Mouse (Mus musculus) c-Kit-positive CD71-positive TER-119-negative erythroid progenitor cells, embryonic 14.5 days (primary cell): ENCODE results near the gene Bcl2.

Experiments used
- DNase-seq: peaks from one replicate; pipeline ENCODE4 v3.0.0-alpha.2; 2013; ENCODE audit warnings: low read depth

Bcl2 gene

GRCm38 (mm10) chr1:106586761-106587160, 127.3 kb downstream of the Bcl2 start:
- no peak for DNase-seq

DNA sequence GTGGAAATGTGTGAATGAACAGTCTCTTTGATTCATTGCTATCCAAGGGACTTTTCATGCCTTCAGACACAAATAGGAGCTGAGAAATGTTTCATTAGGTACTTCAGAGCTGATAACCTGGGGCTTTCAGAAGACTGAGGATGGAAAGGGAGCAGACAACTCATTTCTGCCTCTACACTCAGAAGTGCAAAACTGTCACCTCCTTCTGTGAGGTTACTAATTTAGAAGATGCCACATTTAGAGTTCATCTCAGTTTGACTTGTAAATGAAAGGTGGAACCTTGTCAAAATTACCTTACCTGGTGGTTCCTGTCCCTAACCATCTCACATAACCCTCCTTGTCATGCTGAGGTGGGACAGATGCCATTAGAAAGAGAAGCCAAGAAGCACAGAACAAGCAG, 128.7 kb downstream of the Bcl2 start:
- DNase-seq, result no peak

GRCm38 (mm10) chr1:106584824-106585223, 129.2 kb downstream of the Bcl2 start:
- no peak for DNase-seq

DNA sequence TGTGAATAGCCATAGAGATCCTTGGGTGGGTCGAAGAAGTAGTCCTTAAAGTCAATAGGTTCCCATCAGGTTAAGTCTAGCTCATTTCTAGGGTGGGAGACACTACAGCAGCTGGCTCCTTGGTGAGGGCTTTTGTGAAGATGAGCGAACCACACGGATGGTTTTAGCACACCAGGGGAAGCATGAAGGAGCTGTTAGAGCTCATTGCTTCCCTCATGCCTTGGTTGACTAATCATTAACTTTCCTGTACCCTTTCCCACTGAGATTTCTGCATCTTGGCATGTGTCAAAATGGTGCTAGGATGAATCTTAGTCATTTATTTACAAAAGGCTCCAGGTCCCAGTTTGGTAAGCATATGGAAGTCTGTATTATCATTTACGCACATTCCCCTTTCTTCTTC, 129.8 kb downstream of the Bcl2 start:
- DNase-seq, result no peak

DNA sequence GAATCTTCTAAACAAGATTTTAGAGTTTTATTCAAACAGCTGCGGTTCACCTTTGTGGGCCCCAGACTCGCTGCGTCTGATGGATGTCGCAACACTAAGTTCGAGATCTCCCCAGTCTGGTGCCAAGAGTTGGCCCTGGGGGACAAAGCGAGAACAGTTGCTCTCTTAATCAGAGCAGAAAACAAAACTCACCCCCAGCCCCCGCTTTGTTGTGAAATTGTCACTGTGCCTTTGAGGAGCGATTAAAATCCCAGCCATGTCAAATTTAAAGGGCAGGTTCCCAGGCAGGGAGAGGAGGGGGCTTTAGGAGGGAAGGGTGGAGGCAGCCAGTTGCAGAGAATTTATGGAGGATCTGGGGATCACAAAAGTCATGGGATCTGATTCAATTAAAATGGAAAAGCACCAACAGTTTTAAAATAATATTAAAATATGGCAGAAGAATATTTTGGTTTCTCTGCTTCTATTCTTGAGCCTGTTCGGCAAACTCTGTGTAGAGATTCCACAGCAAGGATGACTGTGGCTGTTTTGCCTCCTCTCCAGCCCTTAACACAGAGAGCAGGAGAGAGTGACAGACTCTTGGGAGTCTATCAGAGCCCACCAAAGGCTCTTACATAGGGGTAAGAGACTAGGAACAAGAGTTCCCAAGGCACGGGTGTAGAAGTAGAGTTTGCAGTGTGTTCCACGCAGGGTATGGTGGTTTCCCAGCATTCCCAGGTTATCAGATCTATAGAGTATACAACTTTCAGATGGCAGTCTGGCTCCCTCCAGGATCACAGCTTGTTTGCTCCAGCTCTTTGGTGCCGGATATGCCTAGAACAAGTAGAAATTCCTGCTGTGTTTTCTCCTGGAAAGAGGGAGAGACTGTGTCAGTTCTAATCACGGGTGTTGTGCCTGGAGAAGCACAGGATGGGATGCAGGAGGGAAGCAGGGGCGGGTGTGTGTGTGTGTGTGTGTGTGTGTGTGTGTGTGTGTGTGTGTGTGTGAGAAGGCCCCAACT, 130.5 kb downstream of the Bcl2 start:
- no peak for DNase-seq

- no peak for DNase-seq
Measured at GRCm38 (mm10) chr1:106582810-106583209, 131.3 kb downstream of the Bcl2 start.

DNA sequence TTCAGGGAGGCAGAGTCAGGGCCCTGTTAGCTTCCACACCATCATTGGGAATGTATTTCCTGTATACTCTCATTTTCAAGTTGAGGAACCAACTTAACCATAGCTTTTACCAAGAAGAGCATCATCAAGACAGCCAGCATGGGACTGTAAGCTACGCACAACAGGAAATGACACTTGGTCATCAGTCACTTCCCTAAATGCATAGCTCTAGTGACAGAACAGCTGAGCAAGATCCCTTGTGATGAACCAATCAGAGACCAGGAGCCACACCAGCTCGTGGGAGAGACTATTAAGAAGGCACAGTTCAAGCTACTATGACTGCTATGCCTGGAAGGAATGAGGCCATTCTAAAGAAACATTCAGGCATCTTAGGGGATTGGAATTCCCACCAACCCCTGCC, 132.3 kb downstream of the Bcl2 start:
- no peak for DNase-seq

GRCm38 (mm10) chr1:106579768-106580167, 134.3 kb downstream of the Bcl2 start:
- no peak for DNase-seq

GRCm38 (mm10) chr1:106572506-106572905, 141.6 kb downstream of the Bcl2 start:
- no peak for DNase-seq

DNA sequence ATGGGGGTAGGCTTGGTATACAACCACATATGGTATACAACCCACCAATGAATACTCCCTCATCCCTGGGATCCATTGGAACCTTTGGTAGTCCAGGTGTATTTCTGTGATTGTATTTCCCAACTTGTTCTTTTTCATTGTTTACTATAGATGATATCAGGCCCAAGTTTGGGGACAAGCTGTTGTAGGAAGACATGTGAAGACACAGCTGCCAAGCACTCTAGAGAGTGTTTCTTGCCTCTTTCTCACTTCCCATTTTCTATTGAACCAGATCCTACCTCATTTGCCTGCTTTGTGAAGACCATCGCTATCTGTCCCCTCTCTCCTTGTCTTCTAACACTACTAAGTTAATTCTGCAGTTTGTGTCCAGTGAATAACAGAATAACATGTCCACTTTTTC, 143.2 kb downstream of the Bcl2 start:
- no peak for DNase-seq

GRCm38 (mm10) chr1:106570366-106570765, 143.7 kb downstream of the Bcl2 start:
- DNase-seq, result no peak

DNA sequence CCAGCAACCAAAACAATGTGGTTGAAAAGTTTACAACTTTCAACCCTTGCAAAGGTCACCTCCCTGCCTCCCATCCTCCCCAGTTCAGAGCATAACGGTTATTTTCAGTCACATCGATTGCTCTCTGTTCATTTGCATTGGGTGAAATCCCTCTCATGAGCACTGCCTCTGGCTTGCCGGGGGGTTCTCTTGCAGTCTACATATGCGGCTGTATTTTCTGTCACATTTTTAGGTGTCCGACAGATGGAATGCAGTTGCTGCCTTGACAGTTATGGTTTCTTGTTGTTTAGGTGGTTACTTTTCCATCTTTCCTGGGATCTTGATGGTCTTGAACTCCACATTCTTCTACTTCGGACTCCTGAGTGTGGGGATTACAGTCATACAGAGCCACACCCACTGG, 144.4 kb downstream of the Bcl2 start:
- DNase-seq, result no peak

DNA sequence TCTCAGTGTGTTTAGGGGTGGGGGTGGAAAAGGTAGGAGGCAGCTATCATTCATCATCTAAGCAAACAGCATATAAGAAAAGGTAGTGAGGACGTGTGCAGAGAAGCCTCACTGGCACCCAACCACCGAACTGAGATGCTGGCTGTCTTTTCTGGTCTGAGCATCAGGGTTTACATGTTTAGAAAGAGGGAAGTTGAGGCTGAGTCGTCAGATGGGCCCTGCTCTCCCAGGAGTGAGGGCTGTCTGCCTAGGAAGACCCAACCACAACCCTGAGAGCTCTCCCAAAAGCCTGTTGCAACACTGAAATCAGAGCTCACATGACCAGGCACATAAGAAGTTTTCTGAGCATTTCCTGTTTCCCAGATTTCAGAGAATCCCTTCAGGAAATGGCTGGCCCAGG, 145.2 kb downstream of the Bcl2 start:
- no peak for DNase-seq

- DNase-seq, result no peak
Measured at GRCm38 (mm10) chr1:106567506-106567905, 146.6 kb downstream of the Bcl2 start.

DNA sequence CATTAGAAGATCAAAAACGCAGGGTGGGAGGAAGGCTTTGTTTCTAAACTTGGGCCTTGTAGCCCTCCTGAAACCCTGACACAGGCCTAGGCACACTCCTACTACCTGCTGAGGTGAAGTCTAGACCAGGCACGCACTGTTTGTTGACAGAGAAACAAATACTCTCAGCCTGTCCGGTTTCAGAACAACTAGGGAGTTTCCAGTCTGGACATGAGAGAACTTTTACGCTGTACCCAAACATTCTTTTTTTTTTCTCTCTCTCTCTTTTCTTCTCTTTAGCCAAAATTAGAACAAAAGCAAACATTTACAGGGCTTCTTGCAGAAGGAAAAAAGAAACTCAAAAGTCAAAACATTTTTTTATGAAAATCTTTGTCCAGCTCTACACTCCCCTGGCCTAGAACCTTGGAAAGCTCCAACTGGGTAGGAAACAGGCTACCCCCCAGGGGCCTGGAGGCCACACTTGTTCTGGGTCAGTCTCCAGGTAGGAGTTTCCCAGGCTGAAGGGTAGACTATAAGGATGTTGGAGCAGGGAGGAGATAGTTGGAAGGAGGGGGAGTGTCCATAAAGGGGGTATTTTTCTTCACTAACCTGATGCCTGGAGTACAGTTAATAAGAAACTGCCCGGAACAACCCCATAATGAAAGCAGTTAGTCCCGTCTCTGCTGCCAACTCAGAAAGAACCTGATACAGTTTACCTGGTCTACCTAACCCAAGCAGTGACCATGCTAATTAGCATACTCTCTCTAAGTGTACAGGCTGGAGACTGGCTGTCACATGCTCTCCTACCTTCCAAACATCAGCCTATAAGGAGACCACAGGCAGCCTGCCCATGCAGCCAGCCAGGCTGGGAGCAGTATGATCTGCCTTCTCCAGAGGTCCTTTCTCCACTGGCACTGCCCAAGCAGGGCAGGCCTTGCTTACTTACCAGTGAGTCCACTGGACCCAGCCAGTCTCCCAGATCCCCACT, 147.7 kb downstream of the Bcl2 start:
- no peak for DNase-seq

DNA sequence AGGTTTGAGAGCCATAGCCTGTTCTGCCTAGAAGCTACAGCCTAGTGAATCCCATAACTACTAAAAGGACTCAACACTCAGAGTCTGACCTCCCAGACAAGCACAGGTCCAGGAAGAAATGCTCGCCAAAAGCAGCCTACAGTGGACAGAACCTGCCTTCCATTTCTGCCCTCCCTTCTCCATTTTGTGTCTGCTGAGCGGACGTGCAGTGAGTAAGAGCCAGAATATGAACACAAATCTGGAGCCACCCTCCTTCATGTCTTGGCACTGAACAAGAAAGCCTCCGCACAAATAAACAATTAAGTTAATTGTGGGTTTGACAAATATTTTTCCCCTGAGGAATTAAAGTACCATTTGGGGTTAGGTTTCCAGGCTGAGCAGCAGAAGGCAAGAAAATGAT, 148.8 kb downstream of the Bcl2 start:
- no peak for DNase-seq

- no peak for DNase-seq
Measured at GRCm38 (mm10) chr1:106564436-106564835, 149.6 kb downstream of the Bcl2 start.

DNA sequence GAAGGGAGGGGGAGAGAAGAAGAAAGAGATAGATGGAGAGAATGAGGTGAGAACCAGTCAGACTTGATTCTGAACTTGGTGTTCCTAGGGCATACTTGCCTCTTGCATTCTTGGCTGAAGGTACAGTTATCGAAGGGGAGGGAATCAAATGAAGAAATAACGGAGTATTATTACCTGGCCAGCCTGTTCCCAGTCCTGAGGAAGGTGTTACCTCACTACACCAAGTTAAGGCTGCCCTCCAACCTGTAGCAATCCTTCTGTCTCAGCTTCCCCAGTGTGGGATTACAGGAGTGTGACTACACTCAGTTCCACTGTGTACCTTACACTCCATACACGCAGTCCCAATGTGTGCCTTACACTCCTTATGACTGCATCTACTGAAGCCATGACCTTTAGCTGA, 151.3 kb downstream of the Bcl2 start:
- no peak for DNase-seq

DNA sequence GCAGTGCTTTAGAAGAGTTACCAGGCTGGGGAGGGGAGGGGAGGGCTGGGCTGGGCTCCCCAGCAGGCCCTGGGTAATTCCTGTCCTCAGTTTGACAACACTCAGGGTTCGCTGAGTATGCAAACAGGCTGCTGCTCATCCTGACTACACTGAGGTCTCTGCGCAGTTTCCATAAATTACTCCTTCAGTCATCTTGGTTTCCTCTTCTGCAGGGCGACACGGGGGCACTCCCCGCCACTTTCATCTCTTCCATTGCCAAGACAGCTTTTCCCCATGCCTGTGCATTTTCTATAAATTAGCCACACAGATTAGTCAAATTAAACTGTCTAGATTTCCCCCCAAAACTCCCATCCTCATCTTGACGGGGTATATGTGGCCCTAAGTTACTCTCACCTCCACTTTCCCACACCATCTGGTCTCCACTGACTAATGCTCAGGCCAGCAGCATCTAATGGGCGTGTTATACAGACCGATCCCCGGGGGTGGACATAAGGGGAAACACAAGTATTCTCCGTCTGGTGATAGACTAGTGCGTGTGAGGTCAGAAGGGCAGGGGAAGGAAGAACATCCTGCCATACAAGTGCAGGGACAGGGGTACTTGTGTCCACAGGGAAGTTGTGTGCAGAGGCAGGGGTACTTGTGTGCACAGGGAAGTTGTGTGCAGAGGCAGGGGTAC, 152.9 kb downstream of the Bcl2 start:
- no peak for DNase-seq

GRCm38 (mm10) chr1:106560105-106560504, 154.0 kb downstream of the Bcl2 start:
- no peak for DNase-seq

DNA sequence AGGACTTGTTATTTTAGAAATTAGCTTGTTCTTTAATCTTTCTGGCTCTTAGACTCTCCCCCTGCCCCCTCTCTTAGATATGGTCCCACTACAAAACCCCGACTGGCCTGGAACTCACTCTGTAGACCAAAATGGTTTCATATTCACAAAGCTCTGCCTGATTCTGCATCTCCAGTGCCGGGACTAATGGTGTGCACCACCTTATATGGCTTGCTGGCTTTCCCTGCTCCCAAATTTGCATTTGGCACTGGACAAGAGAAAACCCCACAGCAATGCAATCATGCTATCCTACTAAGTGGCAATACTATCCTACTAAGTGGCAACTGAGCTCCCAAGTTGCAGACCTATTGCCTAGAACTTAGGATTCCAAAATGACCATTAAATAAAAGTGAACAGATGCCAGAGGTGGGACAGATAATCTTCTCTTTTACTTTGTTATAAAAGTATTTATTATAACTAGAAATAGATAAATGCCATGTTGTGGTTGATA, 154.9 kb downstream of the Bcl2 start:
- no peak for DNase-seq
